Mouse (Mus musculus): ENCODE measurements at regions not wholly inside any gene's neighbourhood (a gene's known extent, or its start where the extent isn't known, plus 50 kb on each side); places are given as distances from the start of the nearest gene placed in this dataset.

GRCm38 (mm10) chrX:12834681-12835080, 72.8 kb upstream of the Med14 start:
- no peak for DNase-seq

DNA sequence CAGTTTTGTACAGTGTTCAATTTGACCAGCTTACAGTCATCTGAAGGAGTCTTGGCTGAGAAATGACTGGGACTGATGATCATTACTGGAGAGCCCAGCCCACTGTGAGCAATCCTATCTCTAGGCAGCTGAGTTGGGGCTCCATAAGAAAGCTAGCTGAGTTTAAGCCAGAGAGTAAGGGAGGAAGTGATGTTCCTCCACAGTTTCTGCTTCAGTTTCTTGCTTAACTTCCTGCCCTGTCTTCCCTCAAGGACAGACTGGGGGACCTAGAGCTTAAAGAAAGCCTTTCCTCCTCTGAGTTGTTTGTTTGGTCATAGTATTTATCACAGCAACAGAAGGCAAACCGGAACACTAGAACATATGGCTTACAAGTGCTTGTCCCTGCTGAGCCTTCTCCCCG, 70.8 kb upstream of the Med14 start:
- DNase-seq: no peak

- no peak for DNase-seq
These were observed 67.3 kb upstream of the Med14 start for GRCm38 (mm10) chrX:12829165-12829564.

DNA sequence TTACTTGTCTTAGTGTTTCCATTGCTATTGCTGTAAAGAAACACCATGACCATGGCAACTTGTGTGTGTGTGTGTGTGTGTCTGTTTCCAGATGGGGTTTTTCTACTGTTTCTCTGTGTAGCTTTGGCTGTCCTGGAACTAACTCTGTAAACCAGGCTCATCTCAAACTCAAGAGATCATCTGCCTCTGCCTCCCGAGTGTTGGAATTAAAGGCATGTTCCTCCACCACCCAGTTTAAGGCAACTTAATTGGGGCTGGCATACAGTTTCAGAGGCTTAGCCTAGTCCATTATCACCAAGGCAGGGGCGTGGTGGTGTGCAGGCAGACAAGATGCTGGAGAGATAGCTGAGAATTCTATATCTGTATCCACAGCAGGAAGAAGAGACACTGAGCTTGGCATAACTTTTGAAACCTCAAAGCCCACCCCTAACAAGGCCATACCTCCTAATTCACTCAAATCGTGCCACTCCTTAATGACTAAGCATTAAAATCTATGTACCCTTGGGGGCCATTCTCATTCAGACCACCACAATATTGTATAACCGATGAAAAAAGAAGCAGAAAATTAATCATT, 65.5 kb upstream of the Med14 start:
- DNase-seq: no peak

DNA sequence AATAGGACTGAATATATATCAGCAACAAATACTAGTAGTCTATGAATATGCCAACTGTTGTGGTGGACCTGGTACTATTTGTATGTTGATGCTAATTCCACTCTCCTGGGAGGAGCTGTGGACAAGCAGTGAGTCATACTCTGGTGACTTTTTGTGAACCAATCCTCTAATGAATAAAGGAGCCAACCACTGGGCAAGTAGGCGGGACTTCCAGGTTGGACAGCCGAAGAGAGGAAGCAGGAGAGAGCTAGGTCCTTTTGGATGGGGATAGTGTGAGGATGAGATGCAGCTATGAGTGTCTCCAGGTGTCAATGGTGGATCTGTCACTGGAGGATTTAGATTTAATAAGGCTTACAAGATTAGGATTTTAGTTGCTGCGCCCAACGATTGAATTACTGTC, 64.8 kb upstream of the Med14 start:
- no peak for DNase-seq

DNA sequence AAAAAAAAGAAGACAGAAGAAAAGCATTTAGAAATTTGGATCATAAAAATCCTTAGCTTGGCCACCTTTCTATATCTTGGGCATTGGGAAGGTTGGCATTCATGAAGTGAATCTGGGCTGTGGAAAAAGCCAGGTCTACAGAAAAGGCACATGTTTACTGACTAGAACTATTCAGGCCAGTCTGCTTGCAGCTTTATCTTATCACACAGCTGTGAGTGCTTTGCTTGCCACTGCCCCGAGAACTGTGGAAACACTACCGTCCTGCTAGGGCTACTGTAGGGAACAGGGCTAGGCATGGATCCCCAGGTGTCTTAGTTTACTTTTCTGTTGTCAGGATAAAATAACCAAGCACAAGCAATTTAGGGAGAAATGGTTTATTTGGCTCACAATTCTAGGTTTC, 63.4 kb upstream of the Med14 start:
- no peak for DNase-seq

DNA sequence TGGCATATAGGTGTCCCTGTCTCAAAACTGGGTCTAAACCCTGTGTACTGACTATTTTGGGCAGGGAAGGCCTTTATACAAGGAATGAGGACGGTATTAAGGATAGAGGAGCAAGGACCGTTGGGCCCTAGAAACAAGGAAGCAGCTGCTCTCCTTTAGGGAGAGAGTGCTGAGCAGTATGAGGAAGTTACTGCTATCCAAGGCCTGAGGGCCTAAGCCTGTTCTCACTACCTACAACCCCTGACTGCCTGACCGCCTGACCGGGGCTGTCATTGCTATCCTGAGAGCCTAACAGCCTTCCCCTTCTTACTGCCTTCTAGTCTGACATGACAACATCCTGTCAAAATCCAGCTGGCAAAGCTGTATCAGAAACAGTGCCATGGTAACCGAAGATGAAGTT, 62.6 kb upstream of the Med14 start:
- DNase-seq: no peak

- no peak for DNase-seq
These were observed 60.9 kb upstream of the Med14 start for GRCm38 (mm10) chrX:12822777-12823176.

DNA sequence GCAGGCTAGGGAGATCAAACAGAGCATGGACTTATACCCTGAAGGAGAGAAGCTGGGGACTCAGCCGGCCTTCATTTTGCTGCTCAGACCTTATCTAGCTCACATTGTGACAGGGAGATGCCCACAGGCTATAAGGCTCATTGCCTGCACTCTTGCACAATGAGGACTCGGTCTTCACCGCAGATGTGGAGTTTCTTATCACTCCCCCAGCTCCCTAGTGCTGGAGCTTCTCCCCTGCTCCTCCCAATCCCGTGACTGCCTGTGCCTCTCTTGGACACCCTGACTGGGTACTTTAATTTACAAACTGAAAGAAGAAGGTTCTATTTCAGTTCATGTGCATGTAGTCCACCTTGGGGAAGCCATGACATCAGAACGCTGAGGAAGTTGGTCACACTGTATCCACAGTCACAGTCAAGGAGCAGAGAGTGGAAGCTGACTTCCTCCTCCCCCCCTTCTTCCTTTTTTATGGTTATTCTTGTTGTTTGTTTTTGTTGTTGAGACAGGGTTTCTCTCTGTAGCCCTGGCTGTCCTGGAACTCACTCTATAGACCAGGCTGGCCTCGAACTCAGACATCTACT, 51.3 kb upstream of the Med14 start:
- DNase-seq: no peak

Small RNA genes in the stretch of these regions (microRNA-seq; reads per million reads assigned to microRNA genes)
- 0 reads per million in 2 experiments for gene Gm25063
